Mouse (Mus musculus) B cell, adult 2 months (primary cell): ENCODE data around the gene Ufc1.
A peak's percentile ranks its signal among the peaks of the same experiment; 100 is the strongest.

Experiments used
- DNase-seq, 2 experiments: peaks; one replicate each; pipeline ENCODE4 v3.0.0; 2022

The Ufc1 gene

DNA sequence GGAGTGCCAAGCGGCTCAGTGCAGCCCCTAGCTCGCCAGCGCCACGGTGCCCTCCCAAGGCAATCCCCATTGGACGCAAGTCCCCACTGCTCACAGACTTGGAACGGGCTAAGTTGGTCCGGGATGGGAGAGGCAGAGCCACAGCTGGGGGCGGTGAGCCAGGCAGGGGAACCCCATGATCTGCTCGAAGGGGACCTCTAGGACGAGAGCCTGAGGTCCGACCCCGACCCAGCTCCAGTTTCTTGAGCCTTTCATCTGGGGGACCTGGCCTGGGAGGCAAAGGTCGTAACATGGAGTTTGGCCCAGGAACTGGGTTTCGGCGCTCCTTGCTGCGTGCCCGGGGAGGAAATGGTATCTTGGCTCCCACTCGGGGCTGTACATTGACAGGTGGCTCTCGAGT is 8.3 kb downstream of the Ufc1 start:
- no peak for DNase-seq

DNA sequence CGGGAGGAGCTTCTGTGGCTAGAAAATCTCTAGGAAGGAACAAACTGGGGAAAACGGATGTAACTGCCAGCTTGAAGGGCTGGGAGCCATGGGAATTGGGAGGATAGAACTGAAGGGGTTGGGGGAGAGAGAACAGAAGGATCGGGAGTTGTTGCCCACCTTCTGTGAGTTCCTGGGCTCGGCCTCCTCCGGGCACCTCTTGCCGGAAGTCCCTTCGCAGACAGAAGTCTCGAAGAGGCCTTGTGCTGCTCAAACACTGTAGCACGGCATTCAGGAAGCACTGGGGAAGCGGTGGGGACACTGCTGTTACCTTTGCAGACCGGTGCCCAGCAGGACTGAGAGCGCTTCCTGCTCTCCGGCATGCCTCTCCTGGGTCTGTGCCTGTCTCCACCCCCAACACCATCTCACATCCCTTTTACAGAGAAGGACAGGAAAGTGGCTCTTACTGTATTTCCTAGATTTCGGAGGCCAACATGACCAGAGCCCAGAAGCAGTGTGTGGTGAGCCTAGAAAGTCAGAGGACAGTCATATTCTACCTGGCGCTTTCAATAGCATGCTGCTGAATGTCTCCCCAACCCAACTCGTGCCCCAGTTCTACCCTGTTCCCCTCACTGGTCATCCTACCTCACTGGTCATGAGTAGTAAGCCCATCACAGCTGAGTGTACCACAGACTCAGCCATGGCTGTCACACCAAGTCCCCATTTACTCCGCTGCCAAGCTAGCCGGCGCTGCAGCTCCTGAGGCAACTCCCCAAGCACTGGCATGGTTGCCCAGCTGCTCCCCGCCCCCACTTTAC is 9.5 kb downstream of the Ufc1 start:
- no peak for DNase-seq

DNA sequence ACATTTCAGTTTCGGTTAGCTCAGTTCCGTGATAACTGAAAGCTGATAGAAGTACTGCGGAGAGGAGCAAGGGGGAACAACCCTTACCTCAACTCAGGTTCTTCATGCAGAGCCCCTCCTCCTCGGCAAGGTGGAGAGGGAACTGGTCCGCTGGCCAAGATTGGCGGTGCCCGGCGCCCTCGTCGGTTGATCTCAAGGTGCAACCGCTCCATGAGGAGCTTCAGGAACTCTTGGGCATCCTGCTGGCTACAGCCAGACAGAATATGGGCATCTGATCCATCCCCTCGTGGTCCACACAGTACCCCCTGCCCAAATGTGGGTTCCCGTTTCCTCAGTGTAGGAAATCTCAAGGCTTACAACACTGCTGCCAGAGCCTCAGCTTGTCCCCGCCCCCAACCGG is 10.3 kb downstream of the Ufc1 start:
- no peak for DNase-seq

DNA sequence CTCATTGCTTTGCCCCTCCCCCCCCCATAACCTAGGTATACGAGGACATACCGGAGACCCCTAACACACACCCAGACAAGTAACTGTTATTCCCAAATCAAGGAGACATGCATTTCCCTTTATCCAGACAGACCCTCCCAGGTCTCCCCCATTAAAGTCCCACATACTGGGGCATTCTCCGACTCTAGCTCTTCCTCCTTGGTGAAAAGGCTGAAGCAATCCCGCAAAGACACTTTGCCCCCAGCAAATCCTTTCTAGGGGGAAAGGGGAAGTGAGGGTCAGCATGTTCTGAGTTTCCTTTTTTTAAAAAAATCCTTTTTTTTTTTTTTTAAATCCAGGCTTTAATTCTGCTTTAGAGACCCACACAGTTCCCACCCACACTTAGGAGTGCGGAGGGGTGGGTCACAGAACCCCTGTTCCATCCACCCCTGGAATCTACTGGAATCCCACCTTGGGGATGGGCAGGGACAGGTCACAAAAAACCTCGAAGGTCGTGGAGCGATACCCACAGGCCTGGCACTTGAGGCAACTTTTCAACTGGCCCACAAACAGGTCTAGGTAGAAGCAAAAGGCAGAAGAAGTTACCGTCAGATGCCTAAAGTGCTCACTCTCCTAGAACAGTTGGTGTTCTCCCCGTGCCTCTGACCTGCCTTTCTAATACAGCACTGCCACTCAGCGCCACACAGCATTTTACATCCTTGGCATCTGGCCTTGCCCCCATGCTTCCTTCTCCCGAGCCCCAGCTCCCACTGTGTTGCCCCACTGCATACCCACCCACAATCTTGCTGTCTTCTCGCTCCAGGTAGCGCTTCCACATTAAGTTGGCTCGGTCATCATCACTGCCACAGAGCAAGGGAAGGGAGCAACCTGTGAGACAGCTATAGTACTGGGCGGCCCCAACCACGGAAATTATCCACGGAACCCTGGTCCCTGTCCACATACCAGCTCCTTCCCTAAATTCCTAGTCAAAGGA is 11.3 kb downstream of the Ufc1 start:
- no peak for DNase-seq

DNA sequence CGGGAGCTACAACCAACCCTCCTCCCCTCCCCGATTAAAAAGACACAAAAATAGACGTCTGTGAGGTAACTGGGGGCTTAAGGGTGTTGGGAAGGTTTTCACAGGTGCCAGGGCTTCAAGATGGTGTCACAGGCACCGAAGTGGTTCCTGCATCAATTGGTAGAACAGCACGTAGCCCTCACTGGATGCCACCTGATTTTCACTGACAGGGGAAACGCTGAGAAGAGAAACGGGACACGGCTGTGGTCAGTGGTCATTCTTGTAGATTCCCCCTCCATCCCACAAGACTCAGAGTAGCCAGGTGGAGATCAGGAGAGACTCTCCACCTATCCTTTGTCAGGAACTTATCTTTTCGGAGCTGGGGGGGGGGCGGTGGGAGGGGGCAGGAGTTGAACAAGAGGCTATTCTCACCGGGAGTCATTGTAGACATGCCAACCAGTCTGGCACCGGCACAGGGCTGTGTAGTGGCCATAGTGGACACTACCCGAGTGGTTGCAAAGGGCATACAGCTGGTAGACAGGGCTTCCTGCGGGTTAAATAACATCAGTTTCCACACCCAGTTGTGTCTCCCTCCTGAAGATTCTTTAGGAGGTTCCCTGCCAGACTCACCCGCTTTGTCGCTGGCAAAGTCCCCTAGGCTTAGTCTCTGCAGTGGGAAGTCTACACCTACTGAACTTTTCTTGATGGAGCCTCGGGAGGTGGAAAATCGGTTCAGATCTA is 12.6 kb downstream of the Ufc1 start:
- no peak for DNase-seq

DNA sequence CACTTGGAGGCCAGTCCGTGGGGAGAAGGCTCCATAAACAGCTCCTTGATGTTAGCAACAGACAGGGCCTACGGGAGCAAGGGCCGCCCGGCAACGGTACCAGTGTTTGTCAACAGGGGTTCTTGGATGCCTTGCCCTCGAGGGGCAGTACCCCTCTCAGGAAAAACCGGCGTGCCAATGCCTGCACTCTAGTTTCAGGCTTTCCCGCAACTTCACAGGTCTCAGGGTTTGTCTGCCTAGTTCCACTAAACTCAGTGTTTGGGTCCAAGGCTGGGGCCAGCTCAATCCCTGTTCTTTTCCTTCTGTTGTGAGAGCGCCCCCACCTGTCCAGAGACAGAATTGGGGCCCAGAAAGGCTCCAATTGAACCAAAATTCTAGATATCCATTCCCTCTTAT is 13.3 kb downstream of the Ufc1 start:
- DNase-seq, result peak; percentile 82 to 84

DNA sequence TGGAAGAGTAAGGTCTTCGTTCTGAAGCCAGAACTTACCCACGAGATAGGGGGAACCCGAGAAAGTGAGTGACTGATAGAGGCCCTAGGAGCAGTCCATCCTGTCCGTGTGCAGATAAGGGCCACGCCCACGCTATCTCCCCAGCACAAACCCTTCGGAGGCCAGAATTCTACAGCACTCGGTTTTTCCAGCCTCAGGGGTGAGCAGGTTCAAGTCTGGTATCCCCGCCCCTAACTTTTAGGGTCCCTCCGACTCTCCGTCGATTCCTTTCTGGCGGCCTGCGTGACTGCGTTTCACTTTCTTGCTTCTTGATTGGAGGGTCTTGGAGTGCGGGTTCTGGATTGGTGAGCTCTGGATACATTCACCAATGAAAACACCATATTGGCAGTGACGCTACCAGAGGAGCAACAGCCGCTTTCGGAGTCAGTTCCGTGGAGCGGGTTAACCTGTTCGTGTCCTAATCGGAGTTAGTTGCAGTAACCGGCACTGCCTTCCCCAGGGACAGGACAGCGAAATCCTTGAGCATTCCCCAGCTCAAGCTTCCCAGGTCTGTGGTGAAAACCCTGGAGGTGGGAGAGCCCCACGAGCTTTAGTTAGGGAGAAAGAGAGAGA is 13.8 kb downstream of the Ufc1 start, which contains the start of gene Ppox:
Ppox (minus strand) TSS at position 271 of the 612 bp plus-strand sequence.
- peak; percentile 82 to 87 for DNase-seq

DNA sequence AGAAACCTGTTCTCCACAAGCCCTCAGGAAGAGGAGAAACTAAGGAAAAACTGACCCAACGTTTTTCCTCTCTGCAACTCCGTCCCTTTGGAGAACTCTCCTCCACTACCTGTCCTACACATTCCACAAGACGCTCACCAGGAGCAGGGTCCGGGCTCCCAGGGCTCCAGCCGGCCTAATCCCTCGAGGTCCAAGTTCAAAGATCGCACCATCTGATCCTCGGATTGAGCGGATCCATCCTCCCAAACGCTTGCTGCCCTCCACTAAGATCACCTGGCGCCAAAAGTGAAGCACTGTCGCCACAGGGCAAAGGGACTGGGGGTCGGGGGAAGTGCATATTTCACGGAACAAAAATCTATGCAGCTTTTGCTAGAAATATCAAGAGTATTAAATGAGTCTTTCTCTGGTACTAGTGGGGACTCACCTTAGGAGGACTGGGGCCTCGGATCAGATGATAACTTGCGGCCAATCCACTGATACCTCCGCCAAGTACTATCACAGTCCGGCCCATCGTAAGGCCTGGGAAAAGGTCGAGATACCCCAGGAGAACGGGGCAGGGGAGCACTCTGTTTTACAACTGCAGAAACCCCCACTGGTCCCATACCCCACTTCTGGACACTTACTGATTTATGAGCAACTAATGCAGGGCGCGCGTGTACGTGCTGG is 14.4 kb downstream of the Ufc1 start:
- no peak for DNase-seq

DNA sequence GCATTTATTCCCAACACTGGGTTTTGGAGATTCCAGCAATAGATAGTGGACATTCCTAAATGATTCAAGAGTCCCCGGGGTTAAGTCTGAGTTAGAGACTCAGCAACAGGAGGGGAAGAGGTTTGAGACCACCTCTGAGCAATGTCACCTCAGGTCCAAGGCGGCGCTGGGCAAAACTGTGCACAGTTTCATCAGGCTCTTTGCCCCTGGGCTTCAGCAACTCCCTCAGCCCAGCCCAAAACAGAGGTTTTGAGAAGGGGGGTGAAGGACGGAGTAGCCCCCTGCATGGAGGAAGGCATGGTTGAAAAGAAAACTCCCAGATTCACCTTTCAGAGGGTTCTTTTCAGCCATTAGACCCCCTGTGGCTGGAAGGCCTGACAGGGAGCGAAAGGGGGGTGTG is 15.1 kb downstream of the Ufc1 start:
- no peak for DNase-seq

DNA sequence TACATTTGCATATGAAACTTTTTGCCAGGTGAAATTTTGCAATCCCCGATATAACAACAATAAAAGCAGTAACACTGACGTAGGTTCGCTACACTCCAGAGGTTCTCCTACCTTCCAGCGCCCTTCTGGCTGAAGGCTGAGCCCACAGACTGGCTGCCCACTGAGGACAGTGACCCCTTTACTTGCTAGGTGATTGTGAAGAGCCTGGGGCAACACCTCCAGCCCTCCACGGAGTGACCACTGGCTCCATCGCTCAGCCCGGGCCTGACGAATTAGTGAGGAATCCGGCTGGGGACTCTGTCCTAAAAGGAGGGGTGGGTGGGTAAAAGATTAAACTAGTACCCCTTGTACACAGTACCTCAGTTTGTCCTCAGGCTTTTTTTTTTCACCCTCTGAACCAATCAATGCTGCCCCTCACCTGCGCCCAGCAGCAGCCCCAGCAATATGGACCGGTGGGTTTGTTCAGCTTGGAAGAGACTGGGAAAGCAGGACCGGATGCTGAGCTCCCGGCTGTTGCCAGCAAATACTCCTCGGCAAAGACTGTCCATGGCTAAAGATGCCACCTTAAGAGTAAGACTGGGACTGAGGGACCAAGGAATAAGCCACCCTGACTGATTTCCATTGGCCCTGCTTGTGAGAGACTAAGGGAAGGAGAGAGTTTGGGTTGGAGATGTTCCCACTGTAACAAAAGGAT is 15.7 kb downstream of the Ufc1 start:
- DNase-seq, result no peak

DNA sequence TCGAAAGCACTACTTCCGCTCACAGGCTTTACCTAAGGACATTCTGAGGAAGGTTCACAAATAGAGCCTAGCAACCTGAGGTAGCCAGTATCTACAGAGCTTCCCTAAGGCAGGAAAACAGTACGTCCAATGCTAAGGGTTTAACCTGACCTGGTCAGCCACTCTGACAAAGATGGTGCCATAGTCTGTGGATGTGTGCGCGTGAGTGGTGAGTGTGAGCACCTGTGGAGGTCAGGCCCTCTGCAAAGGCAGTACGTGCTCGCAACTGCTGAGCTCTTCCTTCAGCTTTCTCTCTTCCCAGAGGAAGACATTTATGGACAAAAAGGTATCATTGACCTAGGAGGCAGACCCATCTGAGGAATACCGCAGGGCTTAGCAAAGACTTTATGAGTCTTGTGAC is 16.4 kb downstream of the Ufc1 start:
- DNase-seq, result no peak

DNA sequence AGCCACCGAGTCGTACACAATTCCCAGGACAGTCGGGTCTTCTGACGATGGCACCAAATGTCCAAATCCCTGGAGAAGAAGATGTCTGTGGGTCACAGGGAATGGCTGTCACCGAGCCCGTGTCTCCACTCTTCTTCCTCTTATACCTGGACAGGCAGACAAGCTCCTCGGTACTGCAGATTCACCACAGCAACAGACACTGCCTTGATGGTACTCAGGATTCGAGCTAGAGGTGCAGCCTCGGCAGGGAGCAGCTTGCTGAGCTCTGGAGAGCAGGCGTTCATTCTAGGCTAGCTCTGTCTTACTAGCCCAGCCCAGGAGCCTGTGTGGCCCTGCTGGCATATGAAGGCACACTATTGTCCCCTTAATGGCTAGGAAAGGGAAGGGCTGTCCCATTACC is 17.1 kb downstream of the Ufc1 start:
- DNase-seq, result no peak

DNA sequence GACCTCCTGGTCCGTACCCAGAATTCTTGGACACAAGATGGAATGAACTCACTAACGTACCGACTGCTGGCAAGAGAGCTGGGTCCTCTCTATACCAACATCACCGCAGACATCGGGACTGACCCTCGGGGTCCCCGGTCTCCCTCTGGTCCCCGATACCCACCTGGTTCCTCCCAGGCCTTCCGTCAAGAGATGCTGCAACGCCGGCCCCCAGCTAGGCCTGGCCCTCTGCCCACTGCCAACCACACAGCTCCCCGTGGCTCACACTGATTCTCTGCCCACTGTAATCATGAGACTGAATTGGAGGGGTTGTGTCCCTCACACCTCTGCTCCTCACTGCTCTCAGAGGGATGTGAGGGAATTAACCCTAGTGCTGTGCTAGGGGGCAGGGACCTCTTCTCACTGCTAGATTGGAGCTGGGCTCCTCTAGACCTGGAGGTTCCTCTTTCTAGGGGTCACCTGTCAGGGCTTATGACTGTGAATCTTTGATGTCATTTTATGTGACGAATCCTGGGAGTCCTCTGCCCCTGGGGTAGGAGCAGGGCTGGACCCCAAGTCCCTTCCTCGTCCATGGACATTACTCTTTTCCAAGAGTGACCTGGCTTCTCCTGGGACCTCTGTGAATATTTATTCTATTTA is 18.6 kb downstream of the Ufc1 start:
- DNase-seq, result no peak

DNA sequence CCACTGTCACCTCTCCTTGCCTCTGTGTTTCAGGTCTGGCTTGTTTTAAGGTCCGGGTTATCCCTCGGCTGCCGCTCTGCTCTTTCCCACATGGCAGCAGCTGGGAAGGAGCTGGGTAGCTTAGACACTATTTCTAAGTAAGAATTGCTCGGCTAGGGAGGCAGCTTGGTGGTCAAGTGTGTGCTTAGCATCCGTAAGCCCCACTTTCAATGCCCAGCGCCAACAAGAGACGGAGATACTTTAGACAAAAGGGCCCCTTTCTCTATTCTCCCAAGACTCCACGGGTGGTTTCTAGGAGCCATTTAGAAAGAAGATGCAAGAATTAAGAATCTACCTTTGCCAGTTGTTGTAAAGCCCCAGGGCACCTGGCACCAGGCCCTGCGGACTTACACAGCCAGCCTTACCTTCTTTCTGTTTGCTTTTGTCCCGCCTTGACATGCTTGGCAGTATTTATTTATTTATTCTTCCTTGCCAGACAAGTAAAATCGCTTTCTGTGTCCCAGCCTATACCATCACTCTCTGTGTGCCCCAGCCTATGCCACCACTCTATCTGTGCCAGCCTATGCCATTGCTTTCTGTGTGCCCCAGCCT is 19.6 kb downstream of the Ufc1 start:
- DNase-seq, result no peak

DNA sequence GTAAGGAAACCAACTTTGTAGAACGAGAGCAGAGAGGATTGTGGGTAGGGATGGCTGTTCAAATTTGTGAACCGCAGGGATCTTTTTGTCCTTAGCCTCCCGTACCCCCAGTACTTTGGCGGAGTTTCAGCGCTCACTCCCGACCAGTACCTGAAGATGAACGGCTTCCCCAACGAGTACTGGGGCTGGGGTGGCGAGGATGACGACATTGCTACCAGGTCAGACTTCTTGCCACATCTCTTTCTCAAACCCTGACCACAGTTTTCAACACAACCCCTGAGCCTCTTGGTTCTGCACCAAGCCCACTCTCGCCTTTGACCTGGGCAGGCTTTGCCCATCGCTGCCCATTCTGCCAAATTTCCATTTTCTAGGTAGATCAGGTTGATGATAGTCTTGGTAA is 20.7 kb downstream of the Ufc1 start:
- no peak for DNase-seq

DNA sequence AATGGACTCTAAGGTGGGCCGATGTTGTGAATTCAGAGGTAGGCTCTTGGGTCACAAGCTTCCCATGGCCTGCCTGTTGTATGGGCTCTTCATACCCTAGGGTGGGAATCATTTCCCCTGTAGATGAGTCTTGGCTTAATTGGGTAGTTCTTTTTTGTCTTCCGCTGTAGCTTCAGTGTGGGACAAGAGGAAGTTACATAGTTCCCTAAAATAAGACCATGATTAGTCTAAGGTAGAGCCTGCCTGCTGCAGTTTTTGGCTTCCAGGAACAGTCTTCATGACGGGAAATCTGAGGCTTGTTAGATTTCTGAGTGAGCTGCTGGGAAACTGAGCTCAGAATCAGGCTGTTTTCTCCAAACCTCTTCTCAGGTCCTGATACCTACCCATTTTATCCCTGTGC is 22.7 kb downstream of the Ufc1 start:
- DNase-seq, result no peak

DNA sequence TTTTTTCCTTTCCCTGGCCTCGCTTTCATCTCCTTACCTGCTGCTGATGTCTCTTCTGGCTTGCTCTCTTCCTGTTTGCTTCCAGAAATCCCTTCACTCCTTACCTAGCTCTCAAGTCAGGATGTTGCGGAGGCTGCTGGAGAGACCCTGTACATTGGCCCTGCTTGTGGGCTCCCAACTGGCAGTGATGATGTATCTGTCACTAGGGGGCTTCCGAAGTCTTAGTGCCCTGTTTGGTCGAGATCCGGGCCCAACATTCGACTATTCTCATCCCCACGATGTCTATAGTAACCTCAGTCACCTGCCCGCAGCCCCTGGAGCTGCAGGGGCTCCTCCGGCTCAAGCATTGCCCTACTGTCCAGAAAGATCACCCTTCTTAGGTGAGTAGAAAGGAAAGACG is 23.2 kb downstream of the Ufc1 start:
- no peak for DNase-seq

DNA sequence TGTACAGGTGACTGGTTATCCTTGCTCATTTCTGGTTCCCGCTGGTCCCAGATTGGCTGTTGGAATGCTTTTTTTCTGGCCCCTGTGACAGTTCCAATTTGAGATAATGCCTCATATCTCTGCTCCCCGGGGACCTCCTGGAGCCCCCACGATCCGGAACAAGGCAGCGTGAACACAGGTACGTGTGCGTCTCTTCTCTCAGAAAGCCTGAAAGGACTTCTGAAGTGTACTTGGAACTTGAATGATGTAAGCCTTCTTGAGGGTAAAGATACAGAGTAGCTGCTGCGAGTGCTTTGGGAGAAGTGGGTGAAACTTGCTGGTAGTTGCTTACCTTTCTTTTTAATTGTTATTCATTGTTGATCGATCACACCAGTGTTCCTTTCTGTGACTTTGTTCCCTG is 23.6 kb downstream of the Ufc1 start:
- DNase-seq, result no peak

DNA sequence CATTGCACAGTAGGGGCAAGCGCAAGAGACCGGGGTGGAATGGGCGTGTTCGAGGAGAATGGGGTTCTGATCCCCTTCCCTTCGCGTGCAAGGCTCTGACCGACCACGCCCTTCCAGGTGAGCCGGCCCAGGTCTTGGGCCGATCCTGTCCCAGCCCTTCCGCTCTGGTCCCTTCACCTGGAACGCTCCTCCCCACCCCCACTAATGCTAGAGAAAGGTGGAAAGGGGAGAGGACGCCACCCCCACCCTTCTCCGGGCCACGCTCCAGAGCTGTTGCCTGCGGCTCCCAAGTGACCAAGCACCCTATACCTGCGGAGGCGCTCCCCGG is 24.3 kb downstream of the Ufc1 start:
- no peak for DNase-seq

DNA sequence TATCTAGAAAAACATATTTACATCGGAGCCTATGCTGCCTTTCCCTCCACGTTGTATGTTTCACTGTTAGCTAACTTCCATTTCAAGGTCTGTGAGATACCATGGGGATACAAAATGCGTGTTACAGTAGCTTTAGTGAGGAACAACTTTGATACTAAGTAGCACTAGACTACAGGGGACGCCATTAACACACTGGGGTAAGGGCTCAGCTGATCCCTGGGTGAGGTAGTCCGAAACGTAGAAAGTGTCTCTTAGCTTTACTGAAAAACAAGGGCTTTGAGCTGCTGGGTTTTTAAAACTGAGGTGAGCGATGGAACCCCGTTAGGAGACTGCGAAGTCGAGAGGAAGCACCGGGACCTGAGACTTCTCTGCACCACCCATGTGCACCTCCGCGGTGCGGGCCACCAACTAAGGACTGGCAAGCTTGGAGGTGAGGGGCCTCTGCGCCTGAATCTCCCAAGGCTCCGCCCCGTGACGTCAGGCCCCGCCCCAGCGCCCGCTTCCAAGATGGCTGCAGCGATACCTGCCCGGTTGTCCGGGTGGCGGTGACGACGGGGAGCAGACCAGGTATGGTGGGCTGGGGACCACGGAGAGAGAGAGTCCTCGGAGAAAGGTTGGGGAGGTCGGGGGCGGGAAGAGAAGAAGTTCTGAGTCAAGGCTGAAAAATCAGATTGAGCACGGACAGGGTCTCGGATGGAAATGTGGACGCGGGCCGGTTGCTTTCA is 24.8 kb downstream of the Ufc1 start, which contains the start of gene B4galt3:
B4galt3 (plus strand) TSS at position 481 of the 725 bp plus-strand sequence.
- peak; percentile 99 for DNase-seq
